Mouse (Mus musculus) midbrain, embryonic 13.5 days (tissue): ENCODE results near the gene Zmpste24. TPM values are rescaled to one million over a fixed set of nuclear protein-coding genes. Genes with fewer than 3 reads are reported as not detected.

ENCODE experiments used
- ATAC-seq: fragments of 200-750 bp; cut with Nextera tagmentation; 2 replicates; pipeline ENCODE4 v1.8.0; 2017; ENCODE audit warnings: mild to moderate bottlenecking, moderate TSS enrichment, moderate library complexity
- H3K27ac ChIP-seq: fragments of 300-500 bp; sonication (generic); 2 replicates; pipeline ENCODE4 v1.5.1; 2015; ENCODE audit warnings: inconsistent platforms, mild to moderate bottlenecking, moderate library complexity
- H3K27me3 ChIP-seq: fragments of 300-500 bp; sonication (generic); 2 replicates; pipeline ENCODE4 v1.6.1; 2015; ENCODE audit warnings: mild to moderate bottlenecking, inconsistent platforms
- H3K36me3 ChIP-seq: fragments of 300-500 bp; sonication (generic); 2 replicates; pipeline ENCODE4 v1.6.1; 2015; ENCODE audit warnings: mild to moderate bottlenecking, inconsistent platforms
- H3K4me1 ChIP-seq: fragments of 300-500 bp; sonication (generic); replicated peaks from 2 replicates; pipeline ENCODE4 v1.6.1; 2015; ENCODE audit warnings: inconsistent platforms
- H3K4me2 ChIP-seq: fragments of 300-500 bp; sonication (generic); replicated peaks from 2 replicates; pipeline ENCODE4 v1.6.1; 2015; ENCODE audit warnings: moderate library complexity, mild to moderate bottlenecking, inconsistent platforms
- H3K4me3 ChIP-seq: fragments of 300-500 bp; sonication (generic); replicated peaks from 2 replicates; pipeline ENCODE4 v1.5.1; 2015; ENCODE audit warnings: mild to moderate bottlenecking, inconsistent platforms
- H3K9ac ChIP-seq: fragments of 300-500 bp; sonication (generic); replicated peaks from 2 replicates; pipeline ENCODE4 v1.6.1; 2015; ENCODE audit warnings: mild to moderate bottlenecking, inconsistent platforms
- H3K9me3 ChIP-seq: fragments of 300-500 bp; sonication (generic); 2 replicates; pipeline ENCODE4 v1.6.1; 2016; ENCODE audit warnings: mild to moderate bottlenecking, inconsistent platforms
- WGBS: fragments of 180-500 bp; shearing (Covaris S2); methylation state at CpG from one replicate; pipeline ENCODE4 v1.1.7; 2015; 5-methylcytosine and 5-hydroxymethylcytosine counted together
- polyA plus RNA-seq: library from polyadenylated mRNA; unstranded; fragments of >200 nt; fragmentation: Nextera tagmentation; extraction: Ambion mirVana; gene quantifications from 2 replicates; pipeline ENCODE4 v1.2.1, GENCODE M21; 2015

The Zmpste24 gene
- polyA plus RNA-seq, 1 experiment from 2014 or later: 27.1 TPM

DNA sequence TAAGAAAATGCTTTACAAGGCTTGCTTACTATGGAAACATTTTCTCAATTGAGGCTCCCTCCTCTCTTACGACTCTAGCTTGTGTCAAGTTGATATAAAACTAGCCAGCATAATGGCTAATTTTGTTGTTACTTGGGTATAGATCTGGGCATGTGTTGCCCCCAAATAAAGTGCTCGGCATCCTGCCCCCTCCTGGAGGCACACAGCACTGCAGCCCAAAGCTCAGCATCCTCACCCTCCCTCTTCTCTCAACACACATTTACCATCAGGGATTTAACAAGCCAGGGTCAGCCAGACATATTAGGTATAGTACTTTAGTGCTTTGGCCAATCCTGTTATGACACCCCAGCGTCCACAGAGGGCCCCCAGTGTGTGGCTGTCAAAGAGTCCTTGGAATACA lies 41.7 kb downstream of the Zmpste24 start:
- peaks cover 26% of the 10 kb centered on the region for H3K27me3 ChIP-seq
- no peak; the same call in 1 of the 2 replicates for ATAC-seq
- no peak overlapping the region for H3K9ac ChIP-seq
- no peaks in the 10 kb centered on the region for H3K9me3 ChIP-seq
- H3K36me3 ChIP-seq: peaks cover 19% of the 10 kb centered on the region
- H3K4me1 ChIP-seq: peaks cover 13% of the 10 kb centered on the region
- H3K27ac ChIP-seq: no peak overlapping the region
- 53% methylated on average over 3 of the region's 3 CpGs for WGBS
- no peak overlapping the region for H3K4me2 ChIP-seq
- H3K4me3 ChIP-seq: no peak overlapping the region

DNA sequence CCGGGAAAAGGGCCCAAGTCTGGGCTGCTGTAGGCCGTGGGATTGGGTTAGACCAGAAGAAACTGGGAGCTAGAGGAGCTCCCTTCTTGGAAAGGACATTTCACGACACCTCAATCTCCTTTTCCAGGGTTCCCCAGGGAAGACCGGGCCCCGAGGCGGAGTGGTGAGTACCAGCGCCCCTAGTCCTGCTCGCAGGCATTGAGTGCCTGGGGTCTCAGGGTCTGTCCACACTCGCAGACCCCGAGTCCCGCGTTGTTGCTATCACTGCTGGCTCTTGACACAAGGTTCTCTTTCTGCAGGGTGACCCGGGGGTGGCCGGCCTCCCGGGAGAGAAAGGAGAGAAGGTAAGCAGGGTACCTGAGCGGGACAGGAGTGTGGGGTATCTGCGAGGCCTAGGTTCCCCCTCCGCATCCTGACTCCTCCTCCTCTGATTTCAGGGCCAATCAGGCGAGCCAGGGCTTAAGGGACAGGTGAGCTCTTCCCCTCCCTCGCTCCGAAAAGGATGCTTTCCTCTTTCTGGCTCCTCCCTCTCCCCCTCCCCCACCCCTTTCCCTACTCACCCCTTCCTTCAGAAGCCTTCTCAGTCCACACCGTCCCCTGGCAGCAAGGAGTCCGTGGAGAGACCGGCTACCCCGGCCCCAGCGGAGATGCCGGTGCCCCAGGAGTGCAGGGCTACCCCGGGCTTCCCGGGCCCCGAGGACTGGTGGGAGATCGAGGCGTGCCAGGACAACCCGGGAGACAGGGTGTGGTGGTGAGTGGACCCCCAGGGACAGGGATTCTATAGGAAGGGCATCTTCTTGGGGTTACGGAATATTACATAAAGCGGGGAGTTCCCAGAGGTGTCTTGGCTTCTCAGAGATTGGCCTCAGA lies 45.4 kb downstream of the Zmpste24 start:
- Histone ChIP-seq H3K9me3 (no peaks in the 10 kb centered on the region), H3K36me3 (0 out of 2 replicates have a peak, but pooled peaks cover 3% of the 10 kb centered on the region), H3K27me3 (peaks cover 26% of the 10 kb centered on the region), H3K27ac (no peak overlapping the region), H3K4me1 (peaks cover 13% of the 10 kb centered on the region), H3K4me3 (peak overlapping the region; percentile 28), H3K4me2 (peak overlapping the region; percentile 46), H3K9ac (peak overlapping the region; percentile 44)
- 8% methylated on average over 35 of the region's 35 CpGs for WGBS
- peak; percentile 49 for ATAC-seq

DNA sequence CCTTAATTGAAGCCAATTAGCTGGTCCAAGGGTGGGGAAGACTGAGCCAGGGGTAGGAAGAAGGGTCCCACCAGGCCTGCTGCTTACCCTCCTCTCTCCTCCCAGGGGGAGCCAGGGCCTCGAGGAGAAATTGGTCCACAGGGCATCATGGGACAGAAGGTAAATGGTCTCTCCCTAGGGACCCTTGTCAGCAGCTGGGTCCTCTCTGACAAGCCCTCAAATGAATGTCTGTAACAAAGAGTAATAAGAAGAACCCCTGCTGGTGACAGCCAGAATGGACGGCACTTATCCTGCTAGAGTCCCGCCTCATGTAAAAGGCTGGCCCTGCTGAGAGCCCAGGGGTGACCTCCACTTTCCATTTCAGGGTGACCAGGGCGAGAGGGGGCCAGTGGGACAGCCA lies 46.2 kb downstream of the Zmpste24 start:
- 13% methylated on average over 4 of the region's 4 CpGs for whole genome bisulfite sequencing
- H3K4me2 ChIP-seq: no peak overlapping the region
- no peak; the same call in 1 of the 2 replicates for ATAC-seq

DNA sequence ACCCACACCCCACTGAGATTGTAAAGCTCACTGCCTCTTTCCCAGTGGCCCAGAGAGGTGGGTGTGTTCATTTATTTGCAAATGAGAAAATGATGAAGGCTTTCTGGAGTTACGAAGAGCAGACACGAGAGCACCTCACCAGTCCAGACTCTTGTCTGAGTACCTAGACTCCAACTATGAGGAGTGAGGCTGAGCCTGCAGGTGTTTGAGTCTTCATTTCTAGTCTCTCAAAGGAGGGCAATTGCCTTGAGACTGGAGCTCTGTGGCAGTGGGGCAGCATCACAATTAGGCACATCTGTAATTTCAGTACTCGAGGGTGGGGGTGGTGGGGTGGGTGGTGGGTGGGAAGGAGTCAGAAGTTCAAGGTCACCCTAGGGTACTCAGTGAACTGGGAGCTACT lies 55.1 kb downstream of the Zmpste24 start:
- H3K27me3 ChIP-seq: peaks cover 30% of the 10 kb centered on the region
- 80% methylated on average over 3 of the region's 3 CpGs for WGBS

More for the DNA sequence above, 46.2 kb downstream of the Zmpste24 start:
- H3K9ac ChIP-seq: no peak overlapping the region
- no peak overlapping the region for H3K4me3 ChIP-seq
- H3K27ac ChIP-seq: no peak overlapping the region
- no peaks in the 10 kb centered on the region for H3K9me3 ChIP-seq
- H3K36me3 ChIP-seq: no peaks in the 10 kb centered on the region
- H3K4me1 ChIP-seq: peaks cover 13% of the 10 kb centered on the region
- peaks cover 26% of the 10 kb centered on the region for H3K27me3 ChIP-seq

DNA sequence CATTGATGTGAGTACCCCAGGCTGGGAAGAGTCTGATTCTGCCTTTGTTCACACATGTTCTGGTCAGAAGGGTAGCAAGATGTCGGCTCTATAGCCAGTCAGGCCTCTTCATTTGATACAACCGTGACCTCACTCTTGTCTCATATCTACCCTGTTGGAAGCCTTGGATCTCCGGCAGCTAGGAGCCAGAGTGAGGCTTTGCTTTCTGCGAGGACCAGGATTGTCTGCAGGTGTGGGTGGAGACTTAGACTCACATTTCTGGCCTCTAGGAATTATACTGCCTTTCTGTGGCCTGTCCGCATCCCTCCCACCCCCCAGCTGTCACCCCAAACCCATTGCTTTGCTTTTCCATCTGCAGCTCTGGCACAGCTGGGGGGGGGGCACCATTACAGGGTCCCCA lies 55.6 kb downstream of the Zmpste24 start:
- 62% methylated on average over 5 of the region's 5 CpGs for WGBS
- H3K4me2 ChIP-seq: no peak overlapping the region
- H3K27ac ChIP-seq: no peak overlapping the region

More for the DNA sequence above, 55.1 kb downstream of the Zmpste24 start:
- H3K27ac ChIP-seq: no peak overlapping the region
- peaks cover 30% of the 10 kb centered on the region for H3K4me1 ChIP-seq
- H3K9ac ChIP-seq: no peak overlapping the region
- H3K4me3 ChIP-seq: no peak overlapping the region
- H3K4me2 ChIP-seq: no peak overlapping the region
- H3K9me3 ChIP-seq: no peaks in the 10 kb centered on the region
- peaks cover 2% of the 10 kb centered on the region; the same call in 1 of the 2 replicates for H3K36me3 ChIP-seq
- no peak for ATAC-seq

DNA sequence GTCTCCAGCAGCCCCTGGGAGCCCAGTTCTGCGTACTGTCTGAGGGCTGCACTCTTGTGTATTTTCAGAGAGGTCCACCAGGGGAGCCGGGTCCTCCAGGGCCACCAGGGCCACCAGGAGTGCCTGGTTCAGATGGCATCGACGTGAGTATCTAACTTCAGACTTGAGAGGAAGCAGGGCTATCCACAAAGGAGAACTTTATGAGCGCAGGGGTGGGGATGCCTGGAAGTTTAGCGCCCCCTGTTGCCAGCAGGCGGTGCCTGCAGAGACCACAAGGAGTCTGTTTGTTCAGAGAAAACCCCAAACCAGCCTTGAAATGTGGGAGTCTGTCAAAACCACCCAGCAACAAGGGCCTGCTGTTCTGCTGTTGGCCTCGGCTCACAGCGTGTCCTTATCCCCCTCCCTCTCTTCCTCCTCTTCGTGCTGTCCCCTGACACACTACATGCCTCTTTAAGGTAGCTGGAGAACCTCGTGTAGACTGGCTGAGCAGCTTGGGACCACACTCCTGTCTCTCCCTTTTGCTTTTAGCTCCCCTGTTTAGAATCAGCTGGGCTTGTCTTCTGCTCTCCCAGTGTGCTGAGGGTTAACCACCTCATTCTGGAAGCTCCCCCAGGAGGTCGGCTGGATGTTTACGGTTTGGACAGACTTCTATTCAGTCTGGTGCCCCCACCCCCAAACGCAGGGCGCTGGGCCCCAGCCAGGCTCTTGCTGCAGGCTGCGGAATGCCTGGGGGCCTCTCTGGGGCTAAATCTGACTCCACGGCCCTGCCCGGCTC lies 57.0 kb downstream of the Zmpste24 start:
- Histone ChIP-seq H3K27me3 (peaks cover 33% of the 10 kb centered on the region), H3K4me2 (peak overlapping the region; percentile 31), H3K27ac (peak overlapping the region; percentile 68), H3K9me3 (no peaks in the 10 kb centered on the region), H3K36me3 (peaks cover 2% of the 10 kb centered on the region; the same call in 1 of the 2 replicates), H3K4me3 (no peak overlapping the region), H3K4me1 (peaks cover 30% of the 10 kb centered on the region), H3K9ac (0 out of 2 replicates have a peak overlapping the region, but pooled peaks have one; percentile 39)
- 7% methylated on average over 18 of the region's 18 CpGs for WGBS
- peak; percentile 56 for ATAC-seq

More for the DNA sequence above, 55.6 kb downstream of the Zmpste24 start:
- ATAC-seq: no peak
- Histone ChIP-seq H3K9me3 (no peaks in the 10 kb centered on the region), H3K4me1 (peaks cover 30% of the 10 kb centered on the region), H3K4me3 (no peak overlapping the region), H3K9ac (no peak overlapping the region), H3K36me3 (peaks cover 2% of the 10 kb centered on the region; the same call in 1 of the 2 replicates), H3K27me3 (peaks cover 33% of the 10 kb centered on the region)

DNA sequence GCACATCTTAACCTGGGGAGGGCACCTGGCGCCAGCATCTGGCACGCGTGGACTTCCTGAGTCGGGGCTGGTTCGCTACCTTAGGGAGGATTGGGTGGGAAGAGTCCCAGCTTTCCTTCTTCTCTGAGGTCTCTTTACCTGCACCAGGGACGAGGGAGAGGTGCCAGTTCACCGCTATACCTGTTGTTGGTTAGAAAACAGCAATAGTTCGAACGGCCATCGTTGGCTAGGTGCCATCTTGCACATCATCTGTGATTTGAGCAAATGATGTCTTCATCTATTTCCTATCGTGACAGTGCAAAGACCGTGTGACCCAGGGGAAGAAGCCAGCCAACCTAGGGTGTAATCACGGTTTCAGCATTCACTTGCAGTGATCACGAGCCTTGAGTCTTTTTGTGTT lies 57.7 kb downstream of the Zmpste24 start:
- WGBS: 59% methylated on average over 14 of the region's 14 CpGs
- peak overlapping the region; percentile 44 for H3K4me3 ChIP-seq
- H3K27me3 ChIP-seq: peaks cover 33% of the 10 kb centered on the region
- no peaks in the 10 kb centered on the region for H3K9me3 ChIP-seq
- peaks cover 30% of the 10 kb centered on the region for H3K4me1 ChIP-seq
- H3K27ac ChIP-seq: no peak overlapping the region; the same call in 1 of the 2 replicates
- H3K9ac ChIP-seq: peak overlapping the region; percentile 71
- peaks cover 2% of the 10 kb centered on the region; the same call in 1 of the 2 replicates for H3K36me3 ChIP-seq
- peak; percentile 3; the same call in 1 of the 2 replicates for ATAC-seq
- H3K4me2 ChIP-seq: peak overlapping the region; percentile 68

DNA sequence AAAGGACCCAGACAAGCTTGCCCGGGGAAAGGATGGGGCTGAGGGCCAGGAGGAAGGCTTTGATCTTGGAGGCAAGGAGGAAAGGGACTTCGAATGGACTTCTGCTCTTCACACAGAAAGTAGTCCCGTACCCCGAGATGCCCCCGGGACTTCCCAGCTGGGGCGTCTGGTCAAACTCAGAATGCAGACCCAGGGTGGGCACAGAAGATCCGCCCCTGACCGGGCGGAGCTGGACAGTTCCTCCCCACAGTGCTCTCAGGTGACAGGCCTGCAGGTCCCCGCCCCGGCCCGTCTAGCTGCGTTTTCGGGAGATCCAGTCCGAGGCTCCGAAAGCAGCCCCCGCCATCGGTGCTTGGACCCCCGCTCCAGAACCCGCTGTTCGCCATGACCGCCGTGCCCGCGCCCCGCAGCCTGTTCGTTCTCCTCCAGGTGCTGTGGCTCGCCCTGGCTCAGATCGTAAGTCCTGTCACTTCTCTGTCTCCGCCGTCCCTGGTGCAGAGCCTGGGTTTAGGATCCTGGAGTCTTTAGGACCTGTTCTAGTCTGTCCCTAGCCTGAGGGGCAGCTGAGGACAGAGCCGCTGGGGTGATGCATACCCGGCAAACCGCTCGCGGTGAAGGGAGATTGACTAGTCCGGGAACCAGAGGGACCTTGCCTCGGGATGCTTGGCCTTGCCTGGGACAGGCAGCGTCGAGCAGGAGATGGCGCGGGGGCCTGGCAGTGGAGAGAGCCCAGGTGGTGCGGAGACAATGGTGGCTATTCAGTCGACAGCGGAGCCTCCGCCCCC lies 58.5 kb downstream of the Zmpste24 start, which contains the start of gene Col9a2:
TSS of gene Col9a2 (plus strand) at position 55 of the 785 bp plus-strand sequence.
- Histone ChIP-seq H3K9ac (peak within 1 kb of the TSS; percentile 71), H3K27ac (no peak within 1 kb of the TSS)
- ATAC-seq: peak; percentile 60

DNA sequence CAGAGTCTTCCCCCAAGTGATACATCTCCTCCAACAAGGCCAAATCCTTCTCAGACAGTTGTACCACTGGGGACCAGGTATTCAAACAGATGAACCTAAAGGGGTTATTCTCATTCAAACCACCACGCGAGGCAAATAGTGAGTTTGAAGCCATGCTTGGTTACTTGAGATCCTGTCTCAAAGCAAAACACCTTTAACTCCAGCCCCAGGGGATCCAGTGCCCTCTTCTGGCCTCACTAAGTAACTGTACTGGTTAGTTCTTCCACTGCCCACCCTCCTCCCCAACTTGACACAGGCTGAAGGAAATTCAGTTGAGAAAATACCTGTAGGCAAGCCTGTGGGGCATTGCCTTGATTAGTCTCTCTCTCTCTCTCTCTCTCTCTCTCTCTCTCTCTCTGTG lies 65.0 kb downstream of the Zmpste24 start:
- no peak overlapping the region for H3K27ac ChIP-seq
- no peaks in the 10 kb centered on the region for H3K9me3 ChIP-seq
- ATAC-seq: no peak
- H3K36me3 ChIP-seq: no peaks in the 10 kb centered on the region
- no peak overlapping the region for H3K9ac ChIP-seq
- WGBS: 82% methylated on average over 2 of the region's 2 CpGs
- no peak overlapping the region for H3K4me3 ChIP-seq
- H3K4me1 ChIP-seq: no peaks in the 10 kb centered on the region
- peaks cover 3% of the 10 kb centered on the region for H3K27me3 ChIP-seq
- no peak overlapping the region for H3K4me2 ChIP-seq

More for the DNA sequence above, 58.5 kb downstream of the Zmpste24 start, which contains the start of gene Col9a2:
- peaks cover 33% of the 10 kb centered on the region for H3K27me3 ChIP-seq
- 3% methylated on average over 46 of the region's 46 CpGs for WGBS
- no peaks in the 10 kb centered on the region for H3K9me3 ChIP-seq
- H3K4me2 ChIP-seq: peak within 1 kb of the TSS; percentile 68
- peaks cover 30% of the 10 kb centered on the region for H3K4me1 ChIP-seq
- peak within 1 kb of the TSS; percentile 44 for H3K4me3 ChIP-seq
- peaks cover 2% of the 10 kb centered on the region; the same call in 1 of the 2 replicates for H3K36me3 ChIP-seq

DNA sequence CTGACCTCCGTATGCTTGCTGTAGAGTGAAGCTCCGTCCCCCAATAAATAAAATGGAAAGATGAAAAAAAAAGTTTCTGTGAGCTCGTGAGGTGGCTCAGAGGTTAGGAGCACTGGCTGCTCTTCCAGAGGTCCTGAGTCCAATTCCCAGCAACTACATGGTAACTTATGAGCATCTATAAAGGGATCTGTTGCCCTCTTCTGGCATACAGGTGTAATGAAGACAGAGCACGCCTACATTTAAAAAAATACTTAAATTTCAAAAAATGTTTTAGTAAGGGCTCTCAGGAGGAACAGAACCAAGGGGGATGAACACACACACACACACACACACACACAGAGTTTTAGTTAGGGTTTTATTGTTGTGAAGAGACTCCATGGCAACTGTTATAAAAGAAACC lies 66.6 kb downstream of the Zmpste24 start:
- no peak overlapping the region for H3K27ac ChIP-seq
- no peaks in the 10 kb centered on the region for H3K4me1 ChIP-seq
- H3K36me3 ChIP-seq: no peaks in the 10 kb centered on the region
- H3K9ac ChIP-seq: no peak overlapping the region
- no peaks in the 10 kb centered on the region for H3K9me3 ChIP-seq
- H3K4me3 ChIP-seq: no peak overlapping the region
- 48% methylated on average over 4 of the region's 4 CpGs for WGBS
- H3K27me3 ChIP-seq: no peaks in the 10 kb centered on the region
- no peak for ATAC-seq
- H3K4me2 ChIP-seq: no peak overlapping the region

DNA sequence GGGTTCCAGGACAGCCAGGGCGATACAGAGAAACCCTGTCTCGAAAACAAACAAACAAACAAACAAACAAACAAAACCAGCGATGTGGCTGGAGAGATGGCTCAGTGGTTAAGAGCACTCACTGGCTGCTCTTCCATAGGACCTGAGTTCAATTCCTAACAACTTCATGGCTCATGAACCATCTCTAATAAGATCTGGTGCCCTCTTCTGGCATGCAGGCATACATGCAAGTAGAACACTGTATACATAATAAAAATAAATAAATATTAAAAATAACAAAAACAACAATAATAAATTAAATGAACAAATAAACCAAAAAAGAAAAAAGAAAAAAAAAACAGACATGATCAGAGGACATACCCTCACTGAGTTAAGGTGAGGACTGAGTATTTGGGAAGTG lies 68.4 kb downstream of the Zmpste24 start:
- no peaks in the 10 kb centered on the region for H3K27me3 ChIP-seq
- no peak overlapping the region for H3K4me2 ChIP-seq
- no peak overlapping the region for H3K9ac ChIP-seq
- H3K27ac ChIP-seq: no peak overlapping the region
- ATAC-seq: no peak
- H3K9me3 ChIP-seq: no peaks in the 10 kb centered on the region
- no peak overlapping the region for H3K4me3 ChIP-seq
- 78% methylated on average over 3 of the region's 3 CpGs for WGBS
- H3K36me3 ChIP-seq: no peaks in the 10 kb centered on the region
- H3K4me1 ChIP-seq: no peaks in the 10 kb centered on the region
